24 mouse cellular contexts compared by ENCODE assay signal in the genomic region with DNA sequence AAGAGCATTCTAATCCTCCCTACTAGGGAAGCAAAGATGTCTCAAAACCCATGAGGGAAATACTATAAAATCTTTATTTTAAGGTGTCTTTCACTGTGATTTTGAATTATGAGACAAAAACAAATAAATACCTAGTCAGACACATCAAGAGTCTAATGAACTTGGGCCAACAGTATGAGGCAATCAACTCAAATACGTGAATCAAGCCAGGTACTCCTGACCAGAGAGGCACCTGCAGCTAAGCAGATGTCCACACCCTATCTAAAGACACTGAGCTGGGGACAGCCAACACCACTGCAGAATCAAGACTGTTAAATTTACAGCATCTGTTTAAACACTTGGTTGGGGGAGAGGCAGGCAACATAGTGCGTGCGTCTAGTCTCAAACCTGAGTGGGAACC.
"Had no signal": no experiment of that assay in that cellular context is flagged by ENCODE, and none has a peak within 500 bp of the region (broad histone marks: within the 10 kb centered on the region; RNA-seq: fewer than 3 reads in every experiment).

No protein-coding gene starts in this region.

- H3K4me2 ChIP-seq: heart, embryonic 12.5 days; hindbrain, embryonic 12.5 days; hindbrain, embryonic 14.5 days; intestine, embryonic 15.5 days; limb, embryonic 12.5 days had no signal

- DNase-seq: gastrocnemius, adult 2 months; gastrocnemius, postnatal 10 days; gastrocnemius, postnatal 25 days; heart, adult 18-20 months; heart, postnatal 10 days; heart, postnatal 4 days; kidney, adult 18-20 months; kidney, adult 8-10 months; kidney, postnatal 10 days; kidney, postnatal 25 days; kidney, postnatal 4 days had no signal

- H3K4me1 ChIP-seq: heart, embryonic 10.5 days; limb, embryonic 10.5 days had no signal

- H3K27ac ChIP-seq: gastrocnemius, adult 2 months; heart, embryonic 10.5 days; hindbrain, embryonic 10.5 days; hindbrain, embryonic 12.5 days; hindbrain, embryonic 14.5 days; intestine, embryonic 15.5 days; layer of hippocampus, adult 2 months; left cerebral cortex, adult 2 months; limb, embryonic 10.5 days; limb, embryonic 12.5 days had no signal

- H3K9ac ChIP-seq: heart, embryonic 12.5 days; hindbrain, embryonic 12.5 days; hindbrain, embryonic 14.5 days; intestine, embryonic 15.5 days; limb, embryonic 12.5 days had no signal

- H3K4me3 ChIP-seq: gastrocnemius, adult 2 months; heart, embryonic 10.5 days; heart, embryonic 12.5 days; hindbrain, embryonic 10.5 days; hindbrain, embryonic 12.5 days; intestine, embryonic 15.5 days; layer of hippocampus, adult 2 months; left cerebral cortex, adult 2 months; limb, embryonic 10.5 days; limb, embryonic 12.5 days had no signal

- ATAC-seq: hindbrain, embryonic 16.5 days; inflammation-experienced regulatory T-cells, adult 6 months; intestine, postnatal 0 days had no signal

- H3K9me3 ChIP-seq: heart, embryonic 10.5 days; heart, embryonic 12.5 days; hindbrain, embryonic 10.5 days; hindbrain, embryonic 12.5 days; intestine, embryonic 15.5 days; limb, embryonic 10.5 days; limb, embryonic 12.5 days had no signal

- H3K27me3 ChIP-seq: heart, embryonic 12.5 days; hindbrain, embryonic 12.5 days; intestine, embryonic 15.5 days; limb, embryonic 12.5 days had no signal
